Comparison of ENCODE assay signal across 7 mouse cellular contexts in the genomic region with DNA sequence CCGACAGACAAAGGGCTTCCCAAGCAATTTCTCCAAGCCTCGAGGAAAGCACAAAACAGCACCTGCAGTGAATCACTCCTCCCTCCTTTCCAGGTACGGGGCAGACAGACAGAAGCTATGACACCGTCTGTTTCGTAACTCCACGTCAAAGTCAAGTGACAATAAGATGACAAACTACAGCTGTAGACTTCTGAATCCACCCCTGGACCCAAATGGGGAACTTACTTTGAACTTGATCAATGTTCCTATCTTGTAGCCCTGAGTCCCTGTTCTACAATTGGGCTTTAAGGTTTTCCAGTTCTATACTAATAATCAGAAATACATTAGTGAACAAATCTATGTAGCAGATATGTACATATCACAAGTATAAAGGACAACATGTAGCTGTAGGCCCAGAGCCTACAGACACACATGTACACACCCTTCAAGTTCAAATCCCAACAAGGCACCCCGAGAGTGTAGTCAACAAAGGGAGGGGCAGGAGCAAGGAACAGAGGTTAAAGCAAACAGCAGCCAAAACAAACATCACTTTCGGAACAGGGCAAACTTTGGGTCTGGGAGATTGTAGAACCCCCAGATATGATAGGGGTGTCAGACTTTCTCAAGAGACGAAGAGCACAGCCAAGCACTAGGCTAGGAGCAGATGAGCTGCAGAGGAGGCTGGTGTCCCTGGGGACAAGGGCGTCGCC. TPM values are rescaled to one million over a fixed set of nuclear protein-coding genes. Genes with fewer than 3 reads are reported as not detected.
DNase-seq lines count a peak whose midpoint lies in the region; ATAC-seq and TF ChIP-seq lines count a peak whose summit lies in the region.

No protein-coding gene starts in this region.

- no peaks in the 10 kb centered on the region for H3K36me3 ChIP-seq in E14TG2a.4 (ENCODE audit: insufficient read depth, low read length)
- H3K36me3 ChIP-seq in forebrain, postnatal 0 days (ENCODE audit: insufficient read depth), result no peaks in the 10 kb centered on the region
- no peaks in the 10 kb centered on the region for H3K36me3 ChIP-seq in liver, embryonic 13.5 days
- no peaks in the 10 kb centered on the region for H3K36me3 ChIP-seq in splenic B cell, adult 2 months (ENCODE audit: control insufficient read depth, insufficient read depth, low read length, poor library complexity, severe bottlenecking)

- no peak overlapping the region for H3K27ac ChIP-seq in forebrain, postnatal 0 days (ENCODE audit: low read depth, low read length)
- H3K27ac ChIP-seq in liver, embryonic 13.5 days, result peak overlapping the region; percentile 70

- peak overlapping the region; percentile 82 for H3K4me3 ChIP-seq in E14TG2a.4 (replicated peaks; ENCODE audit: low read length)
- H3K4me3 ChIP-seq in forebrain, postnatal 0 days (ENCODE audit: low read depth, low read length), result peak overlapping the region; percentile 54
- peak overlapping the region; percentile 75 for H3K4me3 ChIP-seq in liver, embryonic 13.5 days (replicated peaks)

- H3K4me1 ChIP-seq in E14TG2a.4 (replicated peaks; ENCODE audit: low read depth, low read length), result no peaks in the 10 kb centered on the region
- no peaks in the 10 kb centered on the region for H3K4me1 ChIP-seq in forebrain, postnatal 0 days (ENCODE audit: insufficient read depth)
- H3K4me1 ChIP-seq in liver, embryonic 13.5 days (replicated peaks), result peaks cover 10% of the 10 kb centered on the region

- 44% methylated on average over 11 of the region's 11 CpGs for WGBS in forebrain, postnatal 0 days
- WGBS in liver, embryonic 13.5 days (ENCODE audit: insufficient replicate concordance), result 28% methylated on average over 11 of the region's 11 CpGs

- peaks cover 2% of the 10 kb centered on the region; the same call in 1 of the 2 replicates for H3K27me3 ChIP-seq in E14TG2a.4 (ENCODE audit: insufficient read depth, low read length)
- no peaks in the 10 kb centered on the region for H3K27me3 ChIP-seq in forebrain, postnatal 0 days (ENCODE audit: insufficient read depth, low read length)
- H3K27me3 ChIP-seq in liver, embryonic 13.5 days, result no peaks in the 10 kb centered on the region
- no peaks in the 10 kb centered on the region for H3K27me3 ChIP-seq in splenic B cell, adult 2 months (ENCODE audit: control insufficient read depth, insufficient read depth, low read length, poor library complexity, severe bottlenecking)

- no peaks in the 10 kb centered on the region for H3K9me3 ChIP-seq in E14TG2a.4 (ENCODE audit: low read length)
- H3K9me3 ChIP-seq in forebrain, postnatal 0 days (ENCODE audit: low read length), result no peaks in the 10 kb centered on the region
- no peaks in the 10 kb centered on the region for H3K9me3 ChIP-seq in liver, embryonic 13.5 days (replicated peaks)

- DNase-seq in A20 (ENCODE audit: low read depth, low spot score), result peak; percentile 8
- no peak for DNase-seq in forebrain, postnatal 0 days
- DNase-seq in liver, embryonic 13.5 days, result peak; percentile 28
- peak; percentile 0 for DNase-seq in splenic B cell, adult 2 months (ENCODE audit: low read depth, low spot score)
- no peak for DNase-seq in adrenal gland, adult 8-10 months
- no peak for DNase-seq in layer of hippocampus, postnatal 36 days

- peak overlapping the region; percentile 55 for H3K4me2 ChIP-seq in forebrain, postnatal 0 days (ENCODE audit: low read depth)
- peak overlapping the region; percentile 93 for H3K4me2 ChIP-seq in liver, embryonic 13.5 days

- H3K9ac ChIP-seq in forebrain, postnatal 0 days, result peak overlapping the region; percentile 62; the same call in 1 of the 2 replicates
- H3K9ac ChIP-seq in liver, embryonic 13.5 days, result peak overlapping the region; percentile 78

- TF ChIP-seq CTCF in E14TG2a.4 (conservative IDR thresholded peaks at IDR 0.05; ENCODE audit: low read length), result no peak
- no peak for TF ChIP-seq CTCF in forebrain, postnatal 0 days (IDR thresholded peaks at IDR 0.05; ENCODE audit: low read depth)

- ATAC-seq in forebrain, postnatal 0 days, result 0 out of 2 replicates have a peak, but pooled peaks have one; percentile 7
- ATAC-seq in liver, embryonic 13.5 days (ENCODE audit: low read depth), result peak; percentile 59

RNA-seq across cellular contexts. Expression of a gene that starts 0.9 kb away (rescaled TPM):
- total RNA-seq in forebrain, postnatal 0 days (2014; rRNA removed), result 31.5 and 41.2 TPM in 2 replicates
- 3.0 and 5.1 TPM in 2 replicates for polyA plus RNA-seq in forebrain, postnatal 0 days (2015; fragmentation: Nextera tagmentation; extraction: Ambion mirVana)
- polyA plus RNA-seq in liver, embryonic 13.5 days (2015; fragmentation: Nextera tagmentation; extraction: Ambion mirVana), result 0.50 and 0.71 TPM in 2 replicates
- 1 to 10 TPM; 2.9 to 4.8 (median 3.9) TPM for total RNA-seq in adrenal gland, adult 8-10 months (2022)
- 100 to 1,000 TPM; 156 to 165 TPM for total RNA-seq in layer of hippocampus, postnatal 36 days (2021)

Comparison
In these comparisons a context has a peak if more than half of its experiments do, and no peak if none do; other contexts are left out.
1. DNase-seq: peak in A20 (single experiment), liver, embryonic 13.5 days (single experiment) and splenic B cell, adult 2 months (single experiment); none in forebrain, postnatal 0 days (single experiment), adrenal gland, adult 8-10 months (single experiment) and layer of hippocampus, postnatal 36 days (0 of 2).
2. Peak in every context shown above with its lines, with median percentiles within 50 percentile points of each other: H3K4me3 ChIP-seq.